Comparison of ENCODE assay signal across 8 mouse cellular contexts in the genomic region with DNA sequence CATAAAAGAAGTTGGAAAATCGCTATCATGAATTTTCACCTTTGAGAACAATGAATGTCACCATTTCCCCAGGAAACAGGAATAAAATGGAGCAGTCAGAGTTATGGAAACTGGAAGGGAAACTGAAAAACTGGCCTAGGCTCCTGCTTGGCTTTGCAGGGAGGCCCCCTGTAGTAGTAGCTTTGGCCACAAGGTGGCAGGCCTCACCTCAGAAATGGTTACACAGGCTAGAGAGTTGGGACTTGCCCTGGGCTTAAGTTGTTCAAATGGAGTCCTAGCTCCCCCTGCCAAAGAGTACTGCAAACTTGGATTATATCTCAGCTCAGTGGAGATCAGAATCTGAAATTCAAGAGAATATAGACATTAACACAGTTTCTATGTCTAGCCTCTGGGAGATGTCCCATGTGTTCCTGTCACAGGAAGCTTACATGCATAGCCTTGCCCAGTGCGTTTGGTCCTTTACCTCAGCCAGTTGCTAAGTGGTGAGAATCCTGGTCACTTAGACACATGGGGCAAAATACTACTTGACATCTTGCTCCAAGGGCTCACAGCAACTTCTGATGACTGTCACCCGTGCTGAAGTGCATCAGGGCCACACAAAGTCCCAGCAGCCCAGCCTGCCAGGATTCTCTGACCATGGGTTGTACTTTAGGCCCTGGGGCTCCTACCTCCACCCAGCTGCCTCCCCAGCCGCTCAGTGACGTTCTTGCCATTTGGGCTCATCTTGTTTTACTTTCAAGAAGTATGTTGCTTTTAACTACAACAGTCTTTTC. TPM values are rescaled to one million over a fixed set of nuclear protein-coding genes. Genes with fewer than 3 reads are reported as not detected.
DNase-seq lines count a peak whose midpoint lies in the region; ATAC-seq lines count a peak whose summit lies in the region.

No protein-coding gene starts in this region.

- peak; percentile 66 for DNase-seq in R1 (ENCODE audit: low read depth, low spot score)
- peak; percentile 91 to 95 for DNase-seq in cerebellum, postnatal 36 days
- DNase-seq in gastrocnemius, adult 18-20 months (ENCODE audit: low spot score): peak; percentile 90
- DNase-seq in hindlimb bud, embryonic 11.5 days (ENCODE audit: extremely low spot score, low read depth, low spot score): peak; percentile 62
- peak; percentile 83 to 88 for DNase-seq in left cerebral cortex, adult 18-20 months (ENCODE audit: low spot score in 2 of 2)
- DNase-seq in right cerebral cortex, postnatal 10 days (ENCODE audit: low spot score in 2 of 2): peak; percentile 85 to 91
- DNase-seq in urinary bladder, postnatal 36 days (ENCODE audit: low spot score in 2 of 2): peak; percentile 84 to 87

- peak; percentile 80 for ATAC-seq in megakaryocyte-erythroid progenitor cell, adult 5-6 weeks (replicated peaks; ENCODE audit: low FRiP score, low TSS enrichment, poor library complexity, severe bottlenecking)

RNA-seq across cellular contexts. Expression of a gene that starts 9.8 kb away (rescaled TPM):
- 10 to 100 TPM; 25.5 to 27.8 TPM for total RNA-seq in gastrocnemius, adult 18-20 months (2021)
- 10 to 100 TPM; 52.9 to 60.4 TPM for total RNA-seq in left cerebral cortex, adult 18-20 months (2021)
- total RNA-seq in megakaryocyte-erythroid progenitor cell, adult 5-6 weeks (2014; fragmentation: Nextera tagmentation): 65.0 and 70.4 TPM in 2 replicates
- total RNA-seq in megakaryocyte-erythroid progenitor cell, adult 5-6 weeks (2017): 203 and 253 TPM in 2 replicates

RNA-seq across cellular contexts. Expression of a gene that starts 9.8 kb away (rescaled TPM):
- 10 to 100 TPM; 11.1 to 16.6 TPM for total RNA-seq in gastrocnemius, adult 18-20 months (2021)
- total RNA-seq in left cerebral cortex, adult 18-20 months (2021): 10 to 100 TPM; 18.6 to 20.9 TPM
- total RNA-seq in megakaryocyte-erythroid progenitor cell, adult 5-6 weeks (2014; fragmentation: Nextera tagmentation): 24.0 and 31.8 TPM in 2 replicates
- total RNA-seq in megakaryocyte-erythroid progenitor cell, adult 5-6 weeks (2017): 58.5 and 63.2 TPM in 2 replicates

RNA-seq across cellular contexts. Expression of a gene that starts 35.9 kb away (rescaled TPM):
- 1 to 10 TPM; 1.4 to 3.3 TPM for total RNA-seq in gastrocnemius, adult 18-20 months (2021)
- 1 to 10 TPM; 5.6 to 7.7 TPM for total RNA-seq in left cerebral cortex, adult 18-20 months (2021)
- total RNA-seq in megakaryocyte-erythroid progenitor cell, adult 5-6 weeks (2014; fragmentation: Nextera tagmentation): 22.8 and 24.4 TPM in 2 replicates
- 22.4 and 26.6 TPM in 2 replicates for total RNA-seq in megakaryocyte-erythroid progenitor cell, adult 5-6 weeks (2017)

RNA-seq across cellular contexts. Expression of a gene that starts 35.9 kb away (rescaled TPM):
- not detected for total RNA-seq in gastrocnemius, adult 18-20 months (2021)
- 1 to 10 TPM in 1 of 2 experiments, under 1 TPM in 1; 0.70 to 1.3 TPM for total RNA-seq in left cerebral cortex, adult 18-20 months (2021)
- total RNA-seq in megakaryocyte-erythroid progenitor cell, adult 5-6 weeks (2014; fragmentation: Nextera tagmentation): not detected in 2 replicates
- not detected in 2 replicates for total RNA-seq in megakaryocyte-erythroid progenitor cell, adult 5-6 weeks (2017)

Comparison
In these comparisons a context has a peak if more than half of its experiments do, and no peak if none do; other contexts are left out.
1. Peak in every context shown above with its lines: DNase-seq and ATAC-seq.